Mouse (Mus musculus) macrophage (primary cell): ENCODE data around the gene Lce1f. TPM values are rescaled to one million over a fixed set of nuclear protein-coding genes. Genes with fewer than 3 reads are reported as not detected.

ENCODE experiments used
- polyA plus RNA-seq: library from polyadenylated mRNA; stranded (reverse); fragments of 250-400 nt; gene quantifications from 3 replicates; pipeline ENCODE4 v1.2.4, GENCODE M21; 2018; ENCODE audit warnings: inconsistent platforms

Gene Lce1f
- polyA plus RNA-seq, 1 experiment from 2014 or later: not detected

Other genes starting within 250 kb of the Lce1f start
- not detected in 3 replicates for gene Sprr1a, start 234.5 kb downstream of the Lce1f start, polyA plus RNA-seq
- not detected in 3 replicates for gene Sprr4, start 219.9 kb downstream of the Lce1f start, polyA plus RNA-seq
- gene 2310046K23Rik, start 185.8 kb downstream of the Lce1f start, polyA plus RNA-seq: not detected in 3 replicates
- not detected in 3 replicates for gene Ivl, start 146.6 kb downstream of the Lce1f start, polyA plus RNA-seq
- not detected in 3 replicates for gene Smcp, start 131.4 kb downstream of the Lce1f start, polyA plus RNA-seq
- gene 2210017I01Rik, start 112.9 kb downstream of the Lce1f start, polyA plus RNA-seq: not detected in 3 replicates
- gene Lce6a, start 98.7 kb downstream of the Lce1f start, polyA plus RNA-seq: not detected in 3 replicates
- gene Lce1a1, start 72.0 kb downstream of the Lce1f start, polyA plus RNA-seq: not detected in 3 replicates
- not detected in 3 replicates for gene Lce1b, start 63.4 kb downstream of the Lce1f start, polyA plus RNA-seq
- gene Lce1a2, start 50.0 kb downstream of the Lce1f start, polyA plus RNA-seq: not detected in 3 replicates
- not detected in 3 replicates for gene Lce1c, start 41.1 kb downstream of the Lce1f start, polyA plus RNA-seq
- not detected in 3 replicates for gene Lce1d, start 33.1 kb downstream of the Lce1f start, polyA plus RNA-seq
- gene Lce1e, start 11.3 kb downstream of the Lce1f start, polyA plus RNA-seq: not detected in 3 replicates
- not detected in 3 replicates for gene Gm38119, start 18.7 kb upstream of the Lce1f start, polyA plus RNA-seq
- gene Lce1g, start 32.0 kb upstream of the Lce1f start, polyA plus RNA-seq: not detected in 3 replicates
- gene Lce1h, start 44.7 kb upstream of the Lce1f start, polyA plus RNA-seq: not detected in 3 replicates
- gene Lce1i, start 58.5 kb upstream of the Lce1f start, polyA plus RNA-seq: not detected in 3 replicates
- gene Lce1j, start 70.2 kb upstream of the Lce1f start, polyA plus RNA-seq: not detected in 3 replicates
- not detected in 3 replicates for gene Lce1k, start 87.5 kb upstream of the Lce1f start, polyA plus RNA-seq
- not detected in 3 replicates for gene Kprp, start 106.9 kb upstream of the Lce1f start, polyA plus RNA-seq
- gene Lce1l, start 130.9 kb upstream of the Lce1f start, polyA plus RNA-seq: not detected in 3 replicates
- gene 2310050C09Rik, start 149.9 kb upstream of the Lce1f start, polyA plus RNA-seq: not detected in 3 replicates
- not detected in 3 replicates for gene Lce3a, start 205.9 kb upstream of the Lce1f start, polyA plus RNA-seq
- gene Lce3b, start 212.6 kb upstream of the Lce1f start, polyA plus RNA-seq: not detected in 3 replicates
- not detected in 3 replicates for gene Lce3c, start 224.1 kb upstream of the Lce1f start, polyA plus RNA-seq
- gene Lce3d, start 237.0 kb upstream of the Lce1f start, polyA plus RNA-seq: not detected in 3 replicates
- not detected in 3 replicates for gene Lce3e, start 246.7 kb upstream of the Lce1f start, polyA plus RNA-seq